Mouse (Mus musculus) gastrocnemius, postnatal 36 days (tissue): ENCODE measurements around the gene Gm37240. TPM values are rescaled to one million over a fixed set of nuclear protein-coding genes. Genes with fewer than 3 reads are reported as not detected.

ENCODE experiments used
- DNase-seq, 2 experiments: peaks; one replicate each; pipeline ENCODE4 v3.0.0; 2022
- intact Hi-C: fragments of 180-260 bp; cut with DNase I; formaldehyde crosslinking; loops from one replicate; pipeline ENCODE4 v1.15.1; 2025
- total RNA-seq, 2 experiments: library from RNA; stranded (reverse); gene quantifications; 2 replicates each; pipeline ENCODE4 v1.2.3; 2021

Gm37240 gene
- total RNA-seq, 2 experiments from 2014 or later, result 35.6 to 41.7 TPM

DNA sequence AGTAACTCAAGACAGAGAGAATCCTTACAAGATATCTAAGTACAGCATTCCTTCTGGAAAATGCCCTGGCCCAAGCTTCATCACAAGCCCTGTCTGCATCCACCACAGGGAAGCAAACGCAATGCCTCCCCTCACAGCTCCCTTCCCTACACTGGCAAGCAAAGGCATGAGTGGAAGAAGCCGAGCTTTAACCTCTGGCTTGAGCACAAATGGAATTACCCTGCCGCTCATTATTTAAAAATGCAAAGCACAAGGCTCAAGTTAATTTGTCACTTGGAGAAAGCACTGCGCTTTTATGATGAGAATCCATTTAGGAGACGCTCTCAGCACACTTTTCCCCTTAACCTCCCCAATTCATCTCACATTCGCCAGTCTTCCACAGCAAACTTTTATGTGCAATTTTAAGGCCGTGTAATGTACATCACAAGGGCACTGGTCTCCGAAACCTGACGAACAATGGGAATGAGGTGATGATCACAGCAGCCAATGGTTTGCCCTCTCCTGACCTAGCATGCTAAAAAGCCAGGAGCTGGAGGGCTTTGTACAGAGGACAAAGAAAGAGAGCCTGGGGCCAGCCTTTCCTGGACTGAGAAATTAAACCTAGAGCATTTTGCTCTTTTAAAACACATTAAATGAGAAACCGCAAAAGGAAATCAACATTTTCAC, 54.7 kb downstream of the Gm37240 start:
- DNase-seq, result no peak
- intact Hi-C loops, result no loop called here

- no peak for DNase-seq
Observed at GRCm38 (mm10) chr3:85831785-85832184, 55.5 kb downstream of the Gm37240 start.

GRCm38 (mm10) chr3:85829047-85829446, 58.3 kb downstream of the Gm37240 start:
- DNase-seq, result peak in 1 of 2 experiments; percentile 25
- intact Hi-C loops, result no loop called here

More at GRCm38 (mm10) chr3:85831785-85832184, 55.5 kb downstream of the Gm37240 start:
- intact Hi-C loops, result no loop called here

DNA sequence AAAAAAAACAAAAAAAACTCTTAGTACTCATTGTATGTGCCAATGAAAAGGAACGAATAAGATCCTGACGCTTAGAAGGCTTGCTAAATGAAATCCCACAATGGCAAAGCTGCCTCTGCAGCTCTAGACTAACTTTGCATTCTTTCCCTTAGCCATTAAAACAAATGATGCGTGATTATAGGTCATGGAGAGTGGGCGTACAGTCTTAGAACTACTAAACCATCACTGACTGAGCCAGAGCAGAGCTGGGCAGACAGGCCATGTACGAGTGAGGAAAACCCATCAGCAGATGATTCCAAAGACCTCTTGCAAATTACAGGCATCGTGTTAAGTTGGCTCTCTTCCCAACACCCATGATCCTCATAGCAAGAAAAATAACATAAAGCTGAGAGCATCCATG, 59.5 kb downstream of the Gm37240 start:
- intact Hi-C loops, result no loop called here

GRCm38 (mm10) chr3:85827283-85827682, 60.0 kb downstream of the Gm37240 start:
- intact Hi-C loops, result no loop called here
- no peak for DNase-seq

More for the DNA sequence above, 59.5 kb downstream of the Gm37240 start:
- no peak for DNase-seq

- intact Hi-C loops, result no loop called here
- no peak for DNase-seq
Observed at GRCm38 (mm10) chr3:85820839-85821548, 66.3 kb downstream of the Gm37240 start.

DNA sequence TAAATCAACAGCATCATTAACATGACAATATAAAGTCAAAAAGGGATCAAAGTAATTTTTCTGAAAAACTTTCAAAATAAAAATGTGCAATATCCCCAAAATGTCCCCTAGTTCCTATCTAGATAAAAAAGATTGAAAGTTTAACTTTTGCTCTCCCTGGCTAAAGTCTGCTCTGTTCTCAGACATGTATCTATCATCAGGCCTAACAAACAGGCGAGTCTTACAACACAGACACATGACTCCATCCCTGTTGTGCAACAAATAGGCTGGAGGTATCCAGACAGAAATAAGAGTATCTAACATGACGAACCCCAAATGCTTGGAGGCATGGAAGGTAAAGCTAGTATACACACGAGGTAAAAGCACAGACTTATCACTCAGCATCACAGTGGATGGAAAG, 68.0 kb downstream of the Gm37240 start:
- no peak for DNase-seq
- intact Hi-C loops, result no loop called here

- no peak for DNase-seq
- intact Hi-C loops, result no loop called here
Observed at GRCm38 (mm10) chr3:85817191-85817590, 70.1 kb downstream of the Gm37240 start, which contains the start of gene Fam160a1. Gene Fam160a1, minus strand, starts transcription at chr3:85817291.

DNA sequence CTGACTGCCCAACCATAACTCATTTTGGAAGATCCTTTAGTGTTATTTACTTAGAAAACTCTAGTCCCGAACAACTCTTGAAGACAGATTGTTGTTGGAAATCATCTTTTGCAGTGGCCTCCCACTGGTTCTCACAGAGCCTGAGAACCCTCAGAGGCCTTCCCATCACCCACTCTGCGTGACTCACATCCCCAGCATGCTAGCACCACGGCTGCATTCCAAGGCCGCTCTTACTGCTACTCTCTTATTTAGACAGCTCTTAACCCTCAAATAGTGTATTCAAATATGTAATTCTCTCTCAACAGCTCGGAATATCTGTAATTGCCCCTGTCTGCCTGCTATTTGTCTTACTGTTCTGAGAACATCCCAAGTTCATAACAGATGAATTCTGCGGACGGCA, 73.1 kb downstream of the Gm37240 start:
- no peak for DNase-seq
- intact Hi-C loops, result no loop called here

GRCm38 (mm10) chr3:85813101-85814014, 74.0 kb downstream of the Gm37240 start:
- DNase-seq, result no peak
- intact Hi-C loops, result no loop called here

- intact Hi-C loops, result no loop called here
- no peak for DNase-seq
Observed at GRCm38 (mm10) chr3:85812010-85812409, 75.3 kb downstream of the Gm37240 start.

- intact Hi-C loops, result no loop called here
Observed at GRCm38 (mm10) chr3:85793166-85793565, 94.2 kb downstream of the Gm37240 start.

DNA sequence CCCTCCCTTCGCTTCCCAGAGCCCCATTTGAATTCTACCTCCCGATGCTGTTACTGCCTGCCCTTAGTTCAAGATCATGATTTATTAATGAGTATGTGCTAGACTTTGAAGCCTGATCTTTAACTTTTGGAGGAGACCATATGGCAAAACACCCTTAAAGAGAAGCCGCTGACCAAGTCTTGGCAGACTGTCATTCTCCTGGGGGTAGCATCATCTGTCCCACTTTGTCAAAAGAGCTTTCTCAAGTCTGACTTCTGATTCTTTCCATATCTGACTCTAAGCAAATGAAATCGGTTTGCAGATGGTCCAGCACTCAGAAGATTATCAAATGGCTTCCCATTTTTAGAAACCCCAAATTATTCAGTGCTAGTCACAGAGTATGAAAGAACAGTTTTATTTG, 97.6 kb downstream of the Gm37240 start:
- intact Hi-C loops, result no loop called here
- DNase-seq, result no peak

More at GRCm38 (mm10) chr3:85793166-85793565, 94.2 kb downstream of the Gm37240 start:
- no peak for DNase-seq

- intact Hi-C loops, result no loop called here
- no peak for DNase-seq
Observed at GRCm38 (mm10) chr3:85786501-85786900, 100.8 kb downstream of the Gm37240 start.

- no peak for DNase-seq
- intact Hi-C loops, result no loop called here
Observed at GRCm38 (mm10) chr3:85780906-85781305, 106.4 kb downstream of the Gm37240 start.

GRCm38 (mm10) chr3:85780332-85780731, 107.0 kb downstream of the Gm37240 start:
- intact Hi-C loops, result no loop called here
- no peak for DNase-seq

GRCm38 (mm10) chr3:85777841-85778240, 109.5 kb downstream of the Gm37240 start:
- intact Hi-C loops, result no loop called here
- DNase-seq, result no peak

DNA sequence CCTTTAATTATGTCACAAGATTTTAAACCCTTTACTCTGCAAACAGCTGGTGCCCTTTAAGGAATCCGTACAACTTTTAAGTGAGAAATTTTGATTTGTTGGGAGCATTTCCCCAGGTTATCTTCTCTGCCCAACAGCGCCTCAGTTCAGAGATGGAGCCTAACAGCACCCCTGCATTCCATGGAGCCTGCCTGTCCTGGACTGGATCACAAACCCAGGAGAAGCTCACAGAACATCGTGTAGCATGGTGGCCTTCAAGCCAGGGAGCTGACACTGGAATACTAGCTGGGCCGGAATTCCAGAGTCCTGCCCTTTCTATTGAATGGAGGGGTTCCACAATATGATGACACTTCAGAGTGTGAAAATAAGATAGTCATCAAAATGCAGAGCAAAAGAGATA, 110.0 kb downstream of the Gm37240 start:
- no peak for DNase-seq
- intact Hi-C loops, result no loop called here

- no peak for DNase-seq
- intact Hi-C loops, result no loop called here
Observed at GRCm38 (mm10) chr3:85776707-85777106, 110.6 kb downstream of the Gm37240 start.

- no peak for DNase-seq
- intact Hi-C loops, result no loop called here
Observed at GRCm38 (mm10) chr3:85776126-85776525, 111.2 kb downstream of the Gm37240 start.

GRCm38 (mm10) chr3:85773886-85774285, 113.4 kb downstream of the Gm37240 start:
- DNase-seq, result no peak
- intact Hi-C loops, result no loop called here
